Mouse (Mus musculus) megakaryocyte-erythroid progenitor cell, adult 5 weeks (primary cell): ENCODE measurements around the gene Camsap3. TPM values are rescaled to one million over a fixed set of nuclear protein-coding genes. Genes with fewer than 3 reads are reported as not detected.

Experiments
- polyA plus RNA-seq: library from polyadenylated mRNA; stranded (reverse); fragments of >175 nt; gene quantifications from 2 replicates; pipeline ENCODE4 v1.2.3, GENCODE M21; 2012

Camsap3 gene
- polyA plus RNA-seq, result 2.4 and 4.9 TPM in 2 replicates

GRCm38 (mm10) chr8:3586993-3587390 lies at the start of gene Camsap3:
Gene Camsap3, plus strand, starts transcription at chr8:3587293.

GRCm38 (mm10) chr8:3567641-3568371 lies 19.3 kb upstream of the Camsap3 start, which contains the start of gene C330021F23Rik:
Gene C330021F23Rik, plus strand, starts transcription at chr8:3567990.

GRCm38 (mm10) chr8:3621199-3621970 lies 34.3 kb downstream of the Camsap3 start, which contains the start of the genes Xab2 and Pet100:
Gene Xab2, minus strand, starts transcription at chr8:3621316.
Gene Pet100, plus strand, starts transcription at chr8:3621548.

GRCm38 (mm10) chr8:3625445-3625844 lies 38.4 kb downstream of the Camsap3 start, which contains the start of gene Pcp2:
Gene Pcp2, minus strand, starts transcription at chr8:3625545.

GRCm38 (mm10) chr8:3630647-3631477 lies 43.8 kb downstream of the Camsap3 start, which contains the start of gene Stxbp2:
Gene Stxbp2, plus strand, starts transcription at chr8:3630955.

GRCm38 (mm10) chr8:3655526-3655925 lies 68.4 kb downstream of the Camsap3 start, which contains the start of gene Retn:
Gene Retn, plus strand, starts transcription at chr8:3655770.

Other genes with a start within 250 kb of the Camsap3 start
- gene A430078G23Rik, start 233.9 kb upstream of the Camsap3 start, polyA plus RNA-seq, result 6.8 and 8.0 TPM in 2 replicates
- 71.7 and 87.9 TPM in 2 replicates for gene Arhgef18, start 194.3 kb upstream of the Camsap3 start, polyA plus RNA-seq
- gene Pex11g, start 119.6 kb upstream of the Camsap3 start, polyA plus RNA-seq, result 1.5 and 2.5 TPM in 2 replicates
- 0.84 and 2.1 TPM in 2 replicates for gene Tex45, start 116.4 kb upstream of the Camsap3 start, polyA plus RNA-seq
- 29.0 and 32.0 TPM in 2 replicates for gene Zfp358, start 94.2 kb upstream of the Camsap3 start, polyA plus RNA-seq
- 235 and 263 TPM in 2 replicates for gene Mcoln1, start 86.8 kb upstream of the Camsap3 start, polyA plus RNA-seq
- 16.6 and 22.7 TPM in 2 replicates for gene Pnpla6, start 71.9 kb upstream of the Camsap3 start, polyA plus RNA-seq
- not detected in 2 replicates for gene C330021F23Rik, start 19.3 kb upstream of the Camsap3 start, polyA plus RNA-seq
- 51.6 and 63.7 TPM in 2 replicates for gene Xab2, start 34.0 kb downstream of the Camsap3 start, polyA plus RNA-seq
- 29.3 and 51.7 TPM in 2 replicates for gene Pet100, start 34.3 kb downstream of the Camsap3 start, polyA plus RNA-seq
- gene Pcp2, start 38.3 kb downstream of the Camsap3 start, polyA plus RNA-seq, result not detected in 2 replicates
- gene Stxbp2, start 43.7 kb downstream of the Camsap3 start, polyA plus RNA-seq, result 427 and 433 TPM in 2 replicates
- gene Retn, start 68.5 kb downstream of the Camsap3 start, polyA plus RNA-seq, result 0.27 TPM in 1 of 2 replicates, not detected in the other
- gene Mcemp1, start 78.5 kb downstream of the Camsap3 start, polyA plus RNA-seq, result 0.38 and 1.2 TPM in 2 replicates
- 4.1 and 4.9 TPM in 2 replicates for gene Fcor, start 85.1 kb downstream of the Camsap3 start, polyA plus RNA-seq
- gene Trappc5, start 89.0 kb downstream of the Camsap3 start, polyA plus RNA-seq, result 34.8 and 35.6 TPM in 2 replicates
- gene Fcer2a, start 106.9 kb downstream of the Camsap3 start, polyA plus RNA-seq, result 0.05 and 0.39 TPM in 2 replicates
- not detected in 2 replicates for gene Clec4g, start 133.4 kb downstream of the Camsap3 start, polyA plus RNA-seq
- 0.40 TPM in 1 of 2 replicates, not detected in the other for gene Cd209a, start 161.7 kb downstream of the Camsap3 start, polyA plus RNA-seq